Mouse (Mus musculus): ENCODE measurements around the gene Chadl. TPM values are rescaled to one million over a fixed set of nuclear protein-coding genes. Genes with fewer than 3 reads are reported as not detected.

The Chadl gene
- polyA plus RNA-seq, 1 experiment from 2014 or later, result 4.6 TPM

DNA sequence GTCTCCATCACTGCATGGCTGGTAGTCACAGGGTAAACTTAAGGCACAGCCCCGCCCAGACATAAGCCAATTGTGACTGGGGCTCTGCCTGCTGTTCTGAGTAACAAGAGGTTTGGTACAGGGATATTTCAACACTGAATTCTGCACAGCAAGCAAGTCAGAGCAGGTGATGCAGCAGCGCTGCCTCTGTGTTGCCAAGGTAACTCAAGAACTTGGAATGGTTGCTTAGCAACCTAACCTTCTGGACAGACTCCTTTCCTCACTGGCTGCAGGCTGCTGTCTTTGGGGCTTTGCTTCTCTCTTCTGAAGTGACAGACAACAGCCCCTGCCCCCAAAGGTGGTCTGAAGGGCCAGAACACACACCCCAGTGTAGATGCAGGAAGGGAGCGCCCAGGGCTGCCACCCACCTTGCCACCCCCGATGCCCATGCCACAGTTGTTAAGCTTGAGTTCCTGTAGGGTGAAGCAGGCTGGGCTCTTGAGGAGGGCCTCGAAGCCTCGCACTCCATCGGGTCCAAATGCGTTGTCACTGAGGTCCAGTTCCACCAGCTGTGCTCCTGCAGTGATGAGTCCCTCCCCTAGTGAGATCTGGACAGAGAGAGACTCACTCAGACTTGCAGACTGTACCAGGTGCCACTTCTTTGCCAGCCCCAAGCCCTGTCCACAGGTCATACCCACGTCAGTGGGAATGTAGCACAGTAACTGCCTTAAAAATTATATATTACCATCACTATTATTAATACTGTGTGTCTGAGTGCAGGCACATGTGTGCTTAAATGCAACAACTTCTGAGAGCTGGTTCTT lies 21.4 kb upstream of the Chadl start:
- H3K9me3 ChIP-seq (ENCODE audit: low read depth, low read length), result no peaks in the 10 kb centered on the region
- 81% methylated on average over 9 of the region's 9 CpGs for WGBS
- no peak overlapping the region for H3K27ac ChIP-seq (ENCODE audit: low read depth)
- peaks cover 95% of the 10 kb centered on the region for H3K36me3 ChIP-seq (ENCODE audit: insufficient read depth)
- no peaks in the 10 kb centered on the region for H3K4me1 ChIP-seq (ENCODE audit: insufficient read depth)
- no peak for TF ChIP-seq CTCF (IDR thresholded peaks at IDR 0.05; ENCODE audit: low read depth)
- no peak overlapping the region for H3K9ac ChIP-seq
- no peak overlapping the region for H3K4me3 ChIP-seq (ENCODE audit: low read depth, low read length)
- ATAC-seq (ENCODE audit: insufficient read depth) (no peak), DNase-seq (peak; percentile 17)
- H3K27me3 ChIP-seq (ENCODE audit: insufficient read depth, low read length), result no peaks in the 10 kb centered on the region
- H3K4me2 ChIP-seq, result no peak overlapping the region

DNA sequence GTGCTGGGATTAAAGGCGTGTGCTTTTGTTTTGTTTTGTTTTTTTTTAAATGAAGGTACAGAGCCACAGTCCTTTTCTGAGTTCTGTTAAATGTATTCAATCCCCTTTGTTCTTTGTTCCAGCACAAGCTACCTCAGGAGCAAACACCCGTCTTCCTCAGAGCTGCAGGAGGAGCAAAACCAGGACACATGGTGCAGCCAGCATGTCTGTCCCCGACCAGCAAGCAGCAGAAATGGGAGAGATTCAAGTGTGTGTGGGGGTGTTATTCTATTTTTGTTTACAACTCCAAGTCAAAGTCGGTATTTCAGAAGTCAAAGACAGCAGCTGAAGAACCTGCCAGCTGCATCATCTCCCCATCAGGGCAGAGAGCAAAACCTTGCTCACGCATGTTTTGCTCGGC lies 16.7 kb upstream of the Chadl start:
- no peaks in the 10 kb centered on the region for H3K4me1 ChIP-seq (ENCODE audit: insufficient read depth)
- no peaks in the 10 kb centered on the region for H3K27me3 ChIP-seq (ENCODE audit: insufficient read depth, low read length)
- no peak overlapping the region for H3K9ac ChIP-seq
- no peak overlapping the region for H3K4me2 ChIP-seq
- ATAC-seq (ENCODE audit: insufficient read depth) (no peak), DNase-seq (no peak)
- H3K36me3 ChIP-seq (ENCODE audit: insufficient read depth), result peaks cover 94% of the 10 kb centered on the region
- H3K9me3 ChIP-seq (ENCODE audit: low read depth, low read length), result no peaks in the 10 kb centered on the region
- TF ChIP-seq CTCF (IDR thresholded peaks at IDR 0.05; ENCODE audit: low read depth), result no peak
- no peak overlapping the region for H3K4me3 ChIP-seq (ENCODE audit: low read depth, low read length)
- 74% methylated on average over 6 of the region's 6 CpGs for WGBS
- H3K27ac ChIP-seq (ENCODE audit: low read depth), result no peak overlapping the region

GRCm38 (mm10) chr15:81710801-81711200 lies 13.7 kb upstream of the Chadl start:
- Histone ChIP-seq H3K4me2 (no peak overlapping the region), H3K27ac (ENCODE audit: low read depth) (no peak overlapping the region), H3K9ac (no peak overlapping the region), H3K36me3 (ENCODE audit: insufficient read depth) (peaks cover 91% of the 10 kb centered on the region), H3K4me3 (ENCODE audit: low read depth, low read length) (no peak overlapping the region), H3K4me1 (ENCODE audit: insufficient read depth) (no peaks in the 10 kb centered on the region), H3K9me3 (ENCODE audit: low read depth, low read length) (no peaks in the 10 kb centered on the region), H3K27me3 (ENCODE audit: insufficient read depth, low read length) (no peaks in the 10 kb centered on the region)
- ATAC-seq (ENCODE audit: insufficient read depth), result no peak
- 77% methylated on average over 4 of the region's 4 CpGs for WGBS
- DNase-seq, result no peak
- TF ChIP-seq CTCF (IDR thresholded peaks at IDR 0.05; ENCODE audit: low read depth), result no peak

DNA sequence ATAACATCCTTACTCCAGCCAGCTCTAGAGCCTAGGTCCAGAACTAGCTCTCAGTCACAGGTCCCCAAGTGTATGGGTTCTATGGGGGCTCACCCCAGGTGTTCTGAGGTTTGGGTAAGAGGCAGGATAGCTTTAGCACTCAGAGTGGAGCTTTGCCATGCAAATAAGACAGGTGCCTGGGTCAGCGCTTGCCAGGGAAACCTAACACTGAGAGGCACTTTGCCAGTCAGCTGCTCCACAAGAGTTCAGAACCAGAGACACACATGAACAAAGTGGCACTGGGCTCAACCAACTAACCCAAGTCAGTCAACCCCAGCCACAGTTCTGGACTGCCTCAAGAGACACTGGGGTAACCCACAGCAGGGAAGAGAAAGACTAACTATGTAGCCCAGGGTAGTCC lies 12.6 kb upstream of the Chadl start:
- H3K4me2 ChIP-seq, result no peak overlapping the region
- no peak for DNase-seq
- ATAC-seq (ENCODE audit: insufficient read depth), result no peak
- H3K27ac ChIP-seq (ENCODE audit: low read depth), result no peak overlapping the region
- 92% methylated on average over 1 of the region's 1 CpGs for WGBS
- H3K27me3 ChIP-seq (ENCODE audit: insufficient read depth, low read length), result no peaks in the 10 kb centered on the region
- H3K36me3 ChIP-seq (ENCODE audit: insufficient read depth), result peaks cover 91% of the 10 kb centered on the region
- H3K9me3 ChIP-seq (ENCODE audit: low read depth, low read length), result no peaks in the 10 kb centered on the region
- H3K4me3 ChIP-seq (ENCODE audit: low read depth, low read length), result no peak overlapping the region
- no peaks in the 10 kb centered on the region for H3K4me1 ChIP-seq (ENCODE audit: insufficient read depth)
- TF ChIP-seq CTCF (IDR thresholded peaks at IDR 0.05; ENCODE audit: low read depth), result no peak
- no peak overlapping the region for H3K9ac ChIP-seq

GRCm38 (mm10) chr15:81708991-81709390 lies 11.9 kb upstream of the Chadl start:
- H3K9me3 ChIP-seq (ENCODE audit: low read depth, low read length), result no peaks in the 10 kb centered on the region
- H3K4me3 ChIP-seq (ENCODE audit: low read depth, low read length), result no peak overlapping the region
- H3K4me1 ChIP-seq (ENCODE audit: insufficient read depth), result no peaks in the 10 kb centered on the region
- H3K27ac ChIP-seq (ENCODE audit: low read depth), result no peak overlapping the region
- H3K36me3 ChIP-seq (ENCODE audit: insufficient read depth), result peaks cover 96% of the 10 kb centered on the region
- no peak for DNase-seq
- no peak overlapping the region for H3K4me2 ChIP-seq
- TF ChIP-seq CTCF (IDR thresholded peaks at IDR 0.05; ENCODE audit: low read depth), result no peak
- no peaks in the 10 kb centered on the region for H3K27me3 ChIP-seq (ENCODE audit: insufficient read depth, low read length)
- H3K9ac ChIP-seq, result no peak overlapping the region
- no peak for ATAC-seq (ENCODE audit: insufficient read depth)
- WGBS, result 92% methylated on average over 11 of the region's 11 CpGs

GRCm38 (mm10) chr15:81703094-81703489 lies 6.0 kb upstream of the Chadl start:
- Histone ChIP-seq H3K9ac (no peak overlapping the region), H3K4me1 (ENCODE audit: insufficient read depth) (no peaks in the 10 kb centered on the region), H3K27me3 (ENCODE audit: insufficient read depth, low read length) (no peaks in the 10 kb centered on the region), H3K4me2 (no peak overlapping the region), H3K27ac (ENCODE audit: low read depth) (no peak overlapping the region), H3K36me3 (ENCODE audit: insufficient read depth) (peaks cover 59% of the 10 kb centered on the region), H3K4me3 (ENCODE audit: low read depth, low read length) (no peak overlapping the region), H3K9me3 (ENCODE audit: low read depth, low read length) (no peaks in the 10 kb centered on the region)
- DNase-seq (no peak), ATAC-seq (ENCODE audit: insufficient read depth) (no peak)
- TF ChIP-seq CTCF (IDR thresholded peaks at IDR 0.05; ENCODE audit: low read depth), result no peak
- WGBS, result 83% methylated on average over 3 of the region's 3 CpGs

GRCm38 (mm10) chr15:81702306-81703093 lies 5.4 kb upstream of the Chadl start:
- TF ChIP-seq CTCF (IDR thresholded peaks at IDR 0.05; ENCODE audit: low read depth), result no peak
- H3K9me3 ChIP-seq (ENCODE audit: low read depth, low read length), result no peaks in the 10 kb centered on the region
- H3K36me3 ChIP-seq (ENCODE audit: insufficient read depth), result peaks cover 53% of the 10 kb centered on the region
- no peaks in the 10 kb centered on the region for H3K27me3 ChIP-seq (ENCODE audit: insufficient read depth, low read length)
- H3K4me1 ChIP-seq (ENCODE audit: insufficient read depth), result no peaks in the 10 kb centered on the region
- H3K4me3 ChIP-seq (ENCODE audit: low read depth, low read length), result no peak overlapping the region
- H3K9ac ChIP-seq, result no peak overlapping the region
- H3K4me2 ChIP-seq, result no peak overlapping the region
- 87% methylated on average over 13 of the region's 13 CpGs for WGBS
- DNase-seq, result no peak
- no peak overlapping the region for H3K27ac ChIP-seq (ENCODE audit: low read depth)
- 0 out of 2 replicates have a peak, but pooled peaks have one; percentile 24 for ATAC-seq (ENCODE audit: insufficient read depth)
